24 mouse cellular contexts compared by ENCODE assay signal in the genomic region with DNA sequence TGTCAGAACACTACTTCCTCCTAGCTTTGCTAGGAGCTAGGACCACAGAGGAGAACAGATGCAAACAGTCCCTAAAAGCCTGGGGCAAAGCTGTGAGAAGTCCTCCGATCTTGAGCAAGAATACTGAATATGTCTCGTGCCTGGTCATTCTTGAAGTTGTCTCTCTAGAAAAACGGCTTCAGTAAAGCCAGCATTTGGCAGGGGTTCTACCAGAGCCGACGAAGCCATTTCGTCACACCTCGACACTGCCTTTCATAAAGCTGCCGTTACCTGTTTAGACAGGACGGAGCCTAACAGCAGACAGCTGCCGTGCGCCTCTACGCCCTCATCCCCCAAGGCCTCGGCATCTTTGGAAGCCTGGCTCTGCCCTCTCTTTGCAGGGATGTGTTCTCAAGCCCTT. TPM values are rescaled to one million over a fixed set of nuclear protein-coding genes. Genes with fewer than 3 reads are reported as not detected.
DNase-seq lines count a peak whose midpoint lies in the region; ATAC-seq and TF ChIP-seq lines count a peak whose summit lies in the region.
"Had no signal": no experiment of that assay in that cellular context is flagged by ENCODE, and none has a peak within 500 bp of the region (broad histone marks: within the 10 kb centered on the region; RNA-seq: fewer than 3 reads in every experiment).

No protein-coding gene starts in this region.

- peaks cover 89% of the 10 kb centered on the region for H3K36me3 ChIP-seq in embryonic facial prominence, embryonic 14.5 days (ENCODE audit: control insufficient read depth, insufficient read depth, low read length)
- H3K36me3 ChIP-seq in embryonic facial prominence, embryonic 10.5 days (replicated peaks) = peaks cover 99% of the 10 kb centered on the region
- peaks cover 54% of the 10 kb centered on the region for H3K36me3 ChIP-seq in liver, postnatal 0 days (replicated peaks; ENCODE audit: insufficient read depth, low read length)
- peaks cover 11% of the 10 kb centered on the region for H3K36me3 ChIP-seq in liver, embryonic 11.5 days (ENCODE audit: control insufficient read depth, insufficient read depth, low read length)

- peak; percentile 40 for DNase-seq in embryonic facial prominence, embryonic 14.5 days (ENCODE audit: low spot score)
- DNase-seq in embryonic facial prominence, embryonic 10.5 days (ENCODE audit: low spot score) = no peak
- DNase-seq in liver, postnatal 0 days = no peak
- no peak for DNase-seq in liver, embryonic 11.5 days (ENCODE audit: low spot score)
- peak; percentile 81 for DNase-seq in fat pad, adult 2 months (ENCODE audit: extremely low read depth, low read depth, low spot score)
- DNase-seq in frontal cortex, postnatal 14 days (ENCODE audit: low spot score in 2 of 2) = no peak
- DNase-seq: adrenal gland, adult 8-10 months; adrenal gland, postnatal 14 days; adrenal gland, postnatal 36 days; B cell, adult 2 months; cerebellum, adult 11-12 months; cerebellum, adult 2 months; cerebellum, adult 9-10 months; cerebellum, postnatal 10 days; cerebellum, postnatal 25 days had no signal

- H3K9ac ChIP-seq in embryonic facial prominence, embryonic 14.5 days (ENCODE audit: low read depth, low read length) = no peak overlapping the region
- H3K9ac ChIP-seq in liver, postnatal 0 days (replicated peaks) = no peak overlapping the region
- no peak overlapping the region for H3K9ac ChIP-seq in liver, embryonic 11.5 days (ENCODE audit: low read depth, low read length)
- H3K9ac ChIP-seq: embryonic facial prominence, embryonic 13.5 days; forebrain, embryonic 12.5 days had no signal

- no peak overlapping the region for H3K27ac ChIP-seq in embryonic facial prominence, embryonic 14.5 days (replicated peaks; ENCODE audit: low read depth, low read length)
- no peak overlapping the region for H3K27ac ChIP-seq in embryonic facial prominence, embryonic 10.5 days (replicated peaks)
- peak overlapping the region; percentile 45; the same call in 1 of the 2 replicates for H3K27ac ChIP-seq in liver, postnatal 0 days (ENCODE audit: low read depth)
- H3K27ac ChIP-seq in liver, embryonic 11.5 days (ENCODE audit: low read depth, low read length) = no peak overlapping the region
- H3K27ac ChIP-seq: embryonic facial prominence, embryonic 13.5 days; forebrain, embryonic 10.5 days; forebrain, embryonic 12.5 days had no signal

- no peaks in the 10 kb centered on the region for H3K27me3 ChIP-seq in embryonic facial prominence, embryonic 14.5 days (replicated peaks; ENCODE audit: control insufficient read depth, insufficient read depth, low read length)
- no peaks in the 10 kb centered on the region for H3K27me3 ChIP-seq in embryonic facial prominence, embryonic 10.5 days (replicated peaks; ENCODE audit: low read depth, poor library complexity, severe bottlenecking)
- no peaks in the 10 kb centered on the region for H3K27me3 ChIP-seq in liver, postnatal 0 days (ENCODE audit: insufficient read depth, low read length)
- H3K27me3 ChIP-seq in liver, embryonic 11.5 days (replicated peaks; ENCODE audit: control insufficient read depth, insufficient read depth, low read length) = no peaks in the 10 kb centered on the region
- H3K27me3 ChIP-seq: CH12.LX; embryonic facial prominence, embryonic 13.5 days; forebrain, embryonic 12.5 days; Patski had no signal

- ATAC-seq in embryonic facial prominence, embryonic 14.5 days (ENCODE audit: low read depth) = no peak
- no peak for ATAC-seq in liver, postnatal 0 days
- ATAC-seq in liver, embryonic 11.5 days (replicated peaks; ENCODE audit: low FRiP score) = no peak
- ATAC-seq: activated CD4-positive, CD25-positive, alpha-beta regulatory T cell, adult 4 months; CD4-positive, CD25-positive, alpha-beta regulatory T cell, adult 4 months; forebrain, embryonic 14.5 days; Patski had no signal

- H3K4me1 ChIP-seq in embryonic facial prominence, embryonic 14.5 days (ENCODE audit: control insufficient read depth, insufficient read depth, low read length) = no peaks in the 10 kb centered on the region; the same call in 1 of the 2 replicates
- no peaks in the 10 kb centered on the region for H3K4me1 ChIP-seq in embryonic facial prominence, embryonic 10.5 days
- H3K4me1 ChIP-seq in liver, postnatal 0 days (ENCODE audit: insufficient read depth) = peaks cover 6% of the 10 kb centered on the region
- H3K4me1 ChIP-seq in liver, embryonic 11.5 days (replicated peaks; ENCODE audit: control insufficient read depth, insufficient read depth, low read length) = no peaks in the 10 kb centered on the region
- H3K4me1 ChIP-seq: forebrain, embryonic 10.5 days; forebrain, embryonic 12.5 days had no signal

- no peaks in the 10 kb centered on the region for H3K9me3 ChIP-seq in embryonic facial prominence, embryonic 14.5 days (ENCODE audit: control insufficient read depth, low read length)
- no peaks in the 10 kb centered on the region for H3K9me3 ChIP-seq in embryonic facial prominence, embryonic 10.5 days
- H3K9me3 ChIP-seq in liver, postnatal 0 days (ENCODE audit: low read length) = no peaks in the 10 kb centered on the region
- H3K9me3 ChIP-seq in liver, embryonic 11.5 days (ENCODE audit: control insufficient read depth, low read length) = no peaks in the 10 kb centered on the region
- H3K9me3 ChIP-seq: embryonic facial prominence, embryonic 13.5 days; forebrain, embryonic 10.5 days; forebrain, embryonic 12.5 days; G1E had no signal

- H3K4me2 ChIP-seq in embryonic facial prominence, embryonic 14.5 days (ENCODE audit: low read depth, low read length) = no peak overlapping the region
- no peak overlapping the region for H3K4me2 ChIP-seq in liver, postnatal 0 days (ENCODE audit: low read depth, low read length)
- no peak overlapping the region for H3K4me2 ChIP-seq in liver, embryonic 11.5 days
- H3K4me2 ChIP-seq: embryonic facial prominence, embryonic 13.5 days; forebrain, embryonic 12.5 days had no signal

- no peak overlapping the region for H3K4me3 ChIP-seq in embryonic facial prominence, embryonic 14.5 days (ENCODE audit: low read depth, low read length)
- no peak overlapping the region for H3K4me3 ChIP-seq in embryonic facial prominence, embryonic 10.5 days
- H3K4me3 ChIP-seq in liver, postnatal 0 days (ENCODE audit: low read depth, low read length) = no peak overlapping the region
- no peak overlapping the region for H3K4me3 ChIP-seq in liver, embryonic 11.5 days (ENCODE audit: low read depth, low read length)
- H3K4me3 ChIP-seq: embryonic facial prominence, embryonic 13.5 days; forebrain, embryonic 10.5 days; forebrain, embryonic 12.5 days had no signal

- TF ChIP-seq EP300 in liver, postnatal 0 days (IDR thresholded peaks at IDR 0.05; ENCODE audit: low read depth) = no peak

- 78% methylated on average over 13 of the region's 13 CpGs for WGBS in embryonic facial prominence, embryonic 14.5 days
- WGBS in embryonic facial prominence, embryonic 10.5 days = 93% methylated on average over 13 of the region's 13 CpGs
- WGBS in liver, postnatal 0 days (ENCODE audit: insufficient replicate concordance) = 82% methylated on average over 13 of the region's 13 CpGs
- 87% methylated on average over 13 of the region's 13 CpGs for WGBS in liver, embryonic 11.5 days

- TF ChIP-seq CTCF in liver, postnatal 0 days (IDR thresholded peaks at IDR 0.05; ENCODE audit: low read depth) = no peak

RNA-seq across cellular contexts. Expression of a gene that starts 35.4 kb away (rescaled TPM):
- polyA plus RNA-seq in embryonic facial prominence, embryonic 14.5 days (2014; fragmentation: Nextera tagmentation; extraction: Ambion mirVana) = 33.8 and 34.7 TPM in 2 replicates
- 61.4 and 71.0 TPM in 2 replicates for polyA plus RNA-seq in embryonic facial prominence, embryonic 10.5 days (2016; fragmentation: Nextera tagmentation; extraction: Ambion mirVana)
- polyA plus RNA-seq in liver, postnatal 0 days (2015; fragmentation: Nextera tagmentation; extraction: Ambion mirVana) = 5.5 and 6.6 TPM in 2 replicates
- 24.8 and 25.0 TPM in 2 replicates for polyA plus RNA-seq in liver, embryonic 11.5 days (2014; fragmentation: Nextera tagmentation; extraction: Ambion mirVana)

Comparison
In these comparisons a context has a peak if more than half of its experiments do, and no peak if none do; other contexts are left out.
1. DNase-seq: peak in embryonic facial prominence, embryonic 14.5 days (single experiment) and fat pad, adult 2 months (single experiment); none in embryonic facial prominence, embryonic 10.5 days (single experiment), liver, postnatal 0 days (single experiment), liver, embryonic 11.5 days (single experiment) and frontal cortex, postnatal 14 days (0 of 2).